Mouse (Mus musculus) G1E (cell line): ENCODE data around the gene Galnt14.

Experiments
- CTCF ChIP-seq: IDR thresholded peaks from 2 replicates; pipeline ENCODE4 v1.5.1; 2012; ENCODE audit warnings: low read depth, low read length, inconsistent platforms, mixed read lengths
- GATA1 ChIP-seq: IDR thresholded peaks from 2 replicates; pipeline ENCODE4 v1.6.1; 2012; ENCODE audit warnings: borderline replicate concordance, low read length, inconsistent platforms, mixed read lengths
- POLR2AphosphoS5 ChIP-seq: IDR thresholded peaks from 2 replicates; pipeline ENCODE4 v1.6.1; 2012; ENCODE audit warnings: low read depth, low read length, inconsistent platforms; ENCODE audit not compliant: insufficient replicate concordance

DNA sequence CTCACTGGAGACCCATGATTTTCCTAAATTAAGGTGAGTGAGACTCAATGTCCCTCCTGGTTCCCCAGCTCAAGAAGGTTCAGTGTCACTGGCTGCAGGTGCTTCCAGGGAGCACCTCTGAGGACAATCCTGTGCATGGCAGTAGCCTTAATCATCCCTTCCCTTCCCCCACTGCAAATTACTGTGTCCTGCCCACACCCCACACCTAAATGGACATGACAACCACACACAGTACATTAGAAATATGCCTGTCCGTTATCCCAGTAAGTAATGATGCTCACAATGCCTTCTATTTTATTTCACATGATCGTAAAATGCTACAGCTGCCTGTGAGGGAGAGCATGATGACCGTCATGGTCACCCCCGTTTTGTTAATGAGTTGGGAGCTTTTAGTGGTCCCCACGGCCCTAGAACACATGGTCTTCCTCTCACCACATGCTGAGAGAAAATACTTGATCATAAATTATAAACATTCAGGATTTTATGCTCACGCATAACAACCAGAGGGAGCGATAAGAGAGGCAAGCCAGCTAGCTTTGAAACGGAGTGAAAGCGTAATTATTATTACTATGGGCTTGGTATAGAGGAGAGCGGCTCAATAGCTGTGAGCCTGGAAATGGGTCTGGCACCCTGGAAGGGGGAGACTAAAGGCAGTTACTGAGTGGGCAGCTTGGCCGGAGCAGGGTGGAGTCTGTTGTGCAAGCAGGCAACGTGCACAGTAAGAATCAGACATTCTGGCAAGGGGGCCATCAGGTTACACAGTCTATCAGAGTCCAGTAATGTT, 161.3 kb downstream of the Galnt14 start:
- TF ChIP-seq POLR2AphosphoS5 (no peak), GATA1 (no peak), CTCF (no peak)
